Mouse (Mus musculus) C2C12 (cell line): Measurements from ENCODE around the gene Lmf2.

ENCODE experiments used
- CEBPB ChIP-seq: IDR thresholded peaks from one replicate; pipeline ENCODE4 v1.6.1; 2011; ENCODE audit warnings: low read depth, mild to moderate bottlenecking, control low read depth, moderate library complexity
- CTCF ChIP-seq: IDR thresholded peaks from one replicate; pipeline ENCODE4 v1.5.1; 2011; ENCODE audit not compliant: control insufficient read depth, insufficient read depth, insufficient read length
- FOSL1 ChIP-seq: IDR thresholded peaks from one replicate; pipeline ENCODE4 v1.8.0; 2011; ENCODE audit warnings: mild to moderate bottlenecking, low read length; ENCODE audit not compliant: poor library complexity, insufficient read depth, severe bottlenecking
- MAX ChIP-seq: IDR thresholded peaks from one replicate; pipeline ENCODE4 v1.6.1; 2011; ENCODE audit warnings: mild to moderate bottlenecking, control low read depth
- MYOD1 ChIP-seq: IDR thresholded peaks from one replicate; pipeline ENCODE4 v1.6.1; 2011; ENCODE audit warnings: low read depth; ENCODE audit not compliant: control insufficient read depth, insufficient read length
- MYOG ChIP-seq: IDR thresholded peaks from one replicate; pipeline ENCODE4 v1.6.1; 2011; ENCODE audit not compliant: control insufficient read depth, insufficient read length; ENCODE audit errors: extremely low read depth
- USF1 ChIP-seq: IDR thresholded peaks from one replicate; pipeline ENCODE4 v1.6.1; 2011; ENCODE audit warnings: low read depth, mild to moderate bottlenecking, control low read depth, moderate library complexity

DNA sequence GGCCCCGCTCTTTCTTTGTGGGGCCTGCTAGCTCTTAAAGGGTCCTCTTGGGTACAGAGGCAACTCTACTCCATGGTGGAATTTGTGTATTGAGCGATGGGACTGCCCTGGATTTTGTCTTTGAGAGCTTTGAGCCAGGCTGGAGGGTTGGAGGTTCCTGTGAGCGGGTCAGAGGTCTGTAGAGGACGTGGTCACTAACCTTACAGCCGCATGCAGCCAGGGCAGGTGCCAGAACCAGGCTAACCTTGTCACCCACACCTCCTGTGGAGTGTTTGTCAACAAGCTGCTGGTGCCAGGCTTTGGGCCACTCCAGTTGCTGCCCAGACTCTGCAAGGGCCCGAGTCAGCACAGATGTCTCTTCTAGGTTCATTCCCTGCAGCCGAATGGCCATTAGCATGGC is 20.6 kb upstream of the Lmf2 start:
- TF ChIP-seq CTCF (no peak), USF1 (no peak), MAX (no peak), MYOD1 (no peak), MYOG (no peak), FOSL1 (no peak), CEBPB (no peak)
